Mouse (Mus musculus) MEL (cell line): ENCODE results near the gene Cnot4. TPM values are rescaled to one million over a fixed set of nuclear protein-coding genes. Genes with fewer than 3 reads are reported as not detected.

Source experiments
- DNase-seq: peaks from one replicate; pipeline ENCODE4 v3.0.0; 2011; ENCODE audit warnings: low read depth, low spot score
- H3K27ac ChIP-seq: 2 replicates; pipeline ENCODE4 v1.5.1; 2012; ENCODE audit warnings: low read depth, mild to moderate bottlenecking, control low read depth, low read length, moderate library complexity; ENCODE audit not compliant: control insufficient read depth
- H3K27me3 ChIP-seq, 2 experiments: fragments of 150-350 bp in 1 of 2; sonication (generic) in 1 of 2; 2 replicates each; pipeline ENCODE4 v1.6.1; 2012; ENCODE audit warnings: low read length in 2 of 2, mild to moderate bottlenecking in 2 of 2, improper control_type of control experiment in 1 of 2, moderate library complexity in 1 of 2; ENCODE audit not compliant: insufficient read depth in 2 of 2, control insufficient read depth in 1 of 2
- H3K36me3 ChIP-seq, 2 experiments: 2 replicates each; pipeline ENCODE4 v1.6.1; 2012 to 2014; ENCODE audit warnings: low read length in 2 of 2, improper control_type of control experiment in 1 of 2, inconsistent platforms in 1 of 2, mild to moderate bottlenecking in 1 of 2; ENCODE audit not compliant: insufficient read depth in 2 of 2, control insufficient read depth in 1 of 2
- H3K4me1 ChIP-seq, 2 experiments: fragments of 150-350 bp in 1 of 2; sonication (generic) in 1 of 2; 2 replicates each; pipeline ENCODE4 v1.6.1; 2012; ENCODE audit warnings: low read length in 2 of 2, improper control_type of control experiment in 1 of 2, mild to moderate bottlenecking in 1 of 2; ENCODE audit not compliant: insufficient read depth in 2 of 2, control insufficient read depth in 1 of 2
- H3K4me3 ChIP-seq, 2 experiments: fragments of 150-350 bp in 1 of 2; sonication (generic) in 1 of 2; 2 replicates each; pipeline ENCODE4 v1.5.1; 2012; ENCODE audit warnings: low read depth in 2 of 2, low read length in 2 of 2, mild to moderate bottlenecking in 2 of 2, moderate library complexity in 2 of 2, control low read depth in 1 of 2, improper control_type of control experiment in 1 of 2; ENCODE audit not compliant: control insufficient read depth in 1 of 2, insufficient read depth in 1 of 2
- H3K79me2 ChIP-seq: 2 replicates; pipeline ENCODE4 v1.6.1; 2012; ENCODE audit warnings: mild to moderate bottlenecking, low read length, moderate library complexity; ENCODE audit not compliant: control insufficient read depth, poor library complexity, insufficient read depth
- H3K9ac ChIP-seq: 2 replicates; pipeline ENCODE4 v1.6.1; 2012; ENCODE audit warnings: low read depth, mild to moderate bottlenecking, control low read depth, low read length, moderate library complexity; ENCODE audit not compliant: control insufficient read depth, poor library complexity, severe bottlenecking
- H3K9me3 ChIP-seq: fragments of 150-350 bp; sonication (generic); replicated peaks from 2 replicates; pipeline ENCODE4 v1.6.1; 2012; ENCODE audit warnings: mild to moderate bottlenecking, low read length, improper control_type of control experiment, moderate library complexity; ENCODE audit not compliant: insufficient read depth
- BHLHE40 ChIP-seq: IDR thresholded peaks from 2 replicates; pipeline ENCODE4 v1.6.1; 2012; ENCODE audit warnings: low read depth, mild to moderate bottlenecking, inconsistent platforms, low read length, improper control_type of control experiment, borderline replicate concordance
- CHD1 ChIP-seq: IDR thresholded peaks from 2 replicates; pipeline ENCODE4 v1.6.1; 2012; ENCODE audit warnings: low read depth, mild to moderate bottlenecking, inconsistent platforms, low read length, improper control_type of control experiment
- CHD2 ChIP-seq: IDR thresholded peaks from 2 replicates; pipeline ENCODE4 v1.6.1; 2011; ENCODE audit warnings: low read length, improper control_type of control experiment
- CTCF ChIP-seq, 3 experiments: IDR thresholded peaks in 2 of 3; conservative IDR thresholded peaks in 1 of 3; 2 replicates each; pipeline ENCODE4 v1.5.1; 2011 to 2012; ENCODE audit warnings: low read length in 3 of 3, low read depth in 2 of 3, mild to moderate bottlenecking in 2 of 3, improper control_type of control experiment in 1 of 3, inconsistent platforms in 1 of 3, mixed read lengths in 1 of 3, moderate library complexity in 1 of 3; ENCODE audit not compliant: control insufficient read depth in 1 of 3, insufficient read depth in 1 of 3, poor library complexity in 1 of 3, severe bottlenecking in 1 of 3
- ETS1 ChIP-seq: IDR thresholded peaks from 2 replicates; pipeline ENCODE4 v1.6.1; 2012; ENCODE audit warnings: low read depth, mild to moderate bottlenecking, inconsistent platforms, low read length, improper control_type of control experiment, moderate library complexity
- GATA1 ChIP-seq: IDR thresholded peaks from 2 replicates; pipeline ENCODE4 v1.6.1; 2011; ENCODE audit warnings: low read depth, low read length, improper control_type of control experiment
- MAX ChIP-seq: IDR thresholded peaks from 2 replicates; pipeline ENCODE4 v1.6.1; 2011; ENCODE audit warnings: low read length, improper control_type of control experiment
- MYB ChIP-seq: IDR thresholded peaks from 2 replicates; pipeline ENCODE4 v1.6.1; 2011; ENCODE audit warnings: mild to moderate bottlenecking, low read depth, low read length, improper control_type of control experiment
- NELFE ChIP-seq: IDR thresholded peaks from 2 replicates; pipeline ENCODE4 v1.6.1; 2011; ENCODE audit warnings: low read depth, low read length, improper control_type of control experiment
- POLR2A ChIP-seq, 2 experiments: IDR thresholded peaks; 2 replicates each; pipeline ENCODE4 v1.6.1; 2011 to 2012; ENCODE audit warnings: low read length in 2 of 2, mild to moderate bottlenecking in 2 of 2, control low read depth in 1 of 2, improper control_type of control experiment in 1 of 2, low read depth in 1 of 2, moderate library complexity in 1 of 2; ENCODE audit not compliant: control insufficient read depth in 1 of 2, insufficient read depth in 1 of 2, poor library complexity in 1 of 2
- POLR2AphosphoS5 ChIP-seq: IDR thresholded peaks from 2 replicates; pipeline ENCODE4 v1.6.1; 2012; ENCODE audit warnings: low read depth, borderline replicate concordance, mild to moderate bottlenecking, inconsistent platforms, low read length, moderate library complexity, mixed read lengths
- RAD21 ChIP-seq: IDR thresholded peaks from 2 replicates; pipeline ENCODE4 v1.6.1; 2011; ENCODE audit warnings: mild to moderate bottlenecking, low read depth, low read length, improper control_type of control experiment
- RCOR1 ChIP-seq: IDR thresholded peaks from 2 replicates; pipeline ENCODE4 v1.6.1; 2012; ENCODE audit warnings: low read depth, mild to moderate bottlenecking, inconsistent platforms, low read length, improper control_type of control experiment
- ZKSCAN1 ChIP-seq: IDR thresholded peaks from 2 replicates; pipeline ENCODE4 v1.6.1; 2012; ENCODE audit warnings: low read depth, mild to moderate bottlenecking, inconsistent platforms, low read length, improper control_type of control experiment, moderate library complexity
- ZMIZ1 ChIP-seq: IDR thresholded peaks from 2 replicates; pipeline ENCODE4 v1.6.1; 2012; ENCODE audit warnings: low read depth, mild to moderate bottlenecking, inconsistent platforms, low read length, improper control_type of control experiment, moderate library complexity
- ZNF384 ChIP-seq: IDR thresholded peaks from 2 replicates; pipeline ENCODE4 v1.6.1; 2012; ENCODE audit warnings: low read depth, mild to moderate bottlenecking, inconsistent platforms, low read length, improper control_type of control experiment
- polyA plus RNA-seq, 2 experiments: library from polyadenylated mRNA; stranded (reverse) in 1 of 2; unstranded in 1 of 2; fragments of >175 nt in 1 of 2; fragments of >200 nt in 1 of 2; gene quantifications; 2 replicates each; pipeline versions ENCODE4 v1.2.1 to v1.2.4; 2012; ENCODE audit warnings: low replicate concordance in 2 of 2, low read depth in 1 of 2; ENCODE audit not compliant: insufficient read length in 2 of 2, insufficient read depth in 1 of 2, missing spikeins in 1 of 2
- total RNA-seq: library from RNA; depleted of rRNA; stranded (reverse); fragments of 300-350 nt; gene quantifications from 2 replicates; pipeline ENCODE4 v1.2.3, GENCODE M21; 2012

Cnot4 gene
- total and polyA plus RNA-seq, 3 experiments, result 6.2 to 41.9 (median 13.6) TPM

DNA sequence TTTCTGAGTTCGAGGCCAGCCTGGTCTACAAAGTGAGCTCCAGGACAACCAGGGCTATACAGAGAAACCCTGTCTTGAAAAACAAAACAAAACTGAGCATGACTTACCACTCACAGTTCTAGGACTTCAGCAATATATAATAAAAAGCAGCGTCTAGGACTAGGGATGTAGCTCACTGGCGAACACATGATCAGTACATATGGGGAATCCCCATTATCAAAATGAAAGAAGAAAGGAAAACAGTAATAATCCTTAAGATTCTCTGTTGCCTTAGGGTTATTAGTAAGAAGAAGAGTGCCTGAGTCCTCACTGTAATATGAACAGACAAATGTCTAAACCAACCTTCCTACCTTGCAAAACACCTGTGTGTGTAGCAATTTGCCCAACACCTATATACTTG, 11.6 kb downstream of the Cnot4 start:
- Histone ChIP-seq H3K4me1 (peaks cover 3 to 7% of the 10 kb centered on the region in 2 experiments), H3K79me2 (peaks cover 38% of the 10 kb centered on the region), H3K36me3 (peaks cover 16 to 28% of the 10 kb centered on the region in 2 experiments), H3K9me3 (no peaks in the 10 kb centered on the region), H3K9ac (no peak overlapping the region), H3K4me3 (no peak overlapping the region), H3K27ac (no peak overlapping the region), H3K27me3 (no peaks in the 10 kb centered on the region)
- no peak for TF ChIP-seq POLR2A (IDR thresholded peaks at IDR 0.05; ENCODE audit: control insufficient read depth in 1 of 2, insufficient read depth in 1 of 2, low read depth in 1 of 2, low read length in 2 of 2, poor library complexity in 1 of 2)
- no peak for TF ChIP-seq ZNF384
- TF ChIP-seq MAX, result no peak
- no peak for TF ChIP-seq ZKSCAN1
- TF ChIP-seq CTCF (IDR thresholded peaks at IDR 0.05 in 2 of 3, conservative IDR thresholded peaks at IDR 0.05 in 1 of 3; ENCODE audit: control insufficient read depth in 1 of 3, insufficient read depth in 1 of 3, low read depth in 2 of 3, low read length in 3 of 3, poor library complexity in 1 of 3, severe bottlenecking in 1 of 3), result no peak
- no peak for TF ChIP-seq ETS1
- no peak for TF ChIP-seq CHD1
- no peak for TF ChIP-seq BHLHE40
- no peak for TF ChIP-seq MYB
- TF ChIP-seq ZMIZ1, result no peak
- no peak for TF ChIP-seq NELFE
- no peak for DNase-seq

DNA sequence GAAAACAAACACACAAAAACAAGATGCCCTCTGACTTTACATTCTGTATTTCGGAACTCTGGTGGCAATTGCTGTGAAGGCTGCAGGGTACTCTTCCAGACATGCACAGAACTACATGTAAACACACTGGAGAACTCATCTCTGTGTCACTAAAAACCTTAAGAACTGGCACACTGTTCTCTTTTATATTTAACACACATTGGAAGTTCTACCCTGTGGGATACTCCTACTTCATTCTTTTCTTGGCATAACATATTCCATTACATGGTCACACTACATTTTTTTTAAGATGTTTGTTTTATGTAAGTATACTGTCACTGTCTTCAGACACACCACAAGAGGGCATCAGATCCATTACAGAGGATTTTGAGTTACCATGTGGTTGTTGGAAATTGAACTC, 31.1 kb downstream of the Cnot4 start:
- H3K4me3 ChIP-seq, result no peak overlapping the region
- H3K9ac ChIP-seq, result no peak overlapping the region
- H3K9me3 ChIP-seq, result no peaks in the 10 kb centered on the region
- H3K27ac ChIP-seq, result no peak overlapping the region
- peaks cover 9% of the 10 kb centered on the region for H3K79me2 ChIP-seq
- TF ChIP-seq CTCF (IDR thresholded peaks at IDR 0.05 in 2 of 3, conservative IDR thresholded peaks at IDR 0.05 in 1 of 3; ENCODE audit: control insufficient read depth in 1 of 3, insufficient read depth in 1 of 3, low read depth in 2 of 3, low read length in 3 of 3, poor library complexity in 1 of 3, severe bottlenecking in 1 of 3) (peak in 1 of 3 experiments; percentile 21; a peak in 1 of 6 replicates), ZMIZ1 (no peak)
- TF ChIP-seq, all 39 proteins: peak for 1
- DNase-seq, result no peak
- Histone ChIP-seq H3K27me3 (no peaks in the 10 kb centered on the region), H3K36me3 (peaks cover 0 to 6% of the 10 kb centered on the region in 2 experiments; a peak in 2 of 4 replicates), H3K4me1 (no peaks in the 10 kb centered on the region)

DNA sequence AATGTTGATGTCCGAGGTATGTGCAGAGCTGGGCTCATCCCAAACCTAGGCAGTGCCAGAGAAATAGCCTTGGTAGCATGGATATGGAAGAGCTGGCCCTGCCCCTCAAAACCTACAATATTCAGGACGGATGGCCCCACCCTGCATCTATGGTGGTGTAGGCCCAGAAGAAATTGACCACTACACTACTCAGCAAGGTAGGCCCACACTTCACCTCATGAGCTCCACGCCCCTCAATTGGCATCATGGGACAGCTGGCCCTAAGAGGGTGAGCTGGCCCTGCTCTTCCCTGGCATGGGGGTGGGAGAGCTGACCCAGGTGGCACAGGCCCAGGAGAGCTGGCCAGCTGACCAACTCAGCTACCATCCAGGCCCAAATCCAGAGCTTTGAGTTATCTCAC, 48.6 kb downstream of the Cnot4 start:
- peaks cover 12% of the 10 kb centered on the region; the same call in 1 of the 2 replicates for H3K79me2 ChIP-seq
- TF ChIP-seq RAD21, result no peak
- no peak for TF ChIP-seq GATA1
- TF ChIP-seq RCOR1, result no peak
- TF ChIP-seq MAX, result no peak
- TF ChIP-seq POLR2AphosphoS5, result no peak
- no peak for TF ChIP-seq CHD2
- H3K4me3 ChIP-seq, result no peak overlapping the region
- no peaks in the 10 kb centered on the region for H3K9me3 ChIP-seq
- peaks cover 0 to 22% of the 10 kb centered on the region in 2 experiments for H3K36me3 ChIP-seq
- no peaks in the 10 kb centered on the region for H3K27me3 ChIP-seq
- no peak for DNase-seq
- no peak overlapping the region for H3K9ac ChIP-seq
- no peak overlapping the region for H3K27ac ChIP-seq
- no peaks in the 10 kb centered on the region for H3K4me1 ChIP-seq
